Mouse (Mus musculus) kidney, postnatal 25 days (tissue): ENCODE measurements at regions not wholly inside any gene's neighbourhood (a gene's known extent, or its start where the extent isn't known, plus 50 kb on each side); places are given as distances from the start of the nearest gene placed in this dataset.
"Not testable (repeated sequence)": the region's sequence is repeated elsewhere in the genome, so short reads cannot be mapped to it uniquely, and the experiment has no call there.

Experiments used
- DNase-seq, 2 experiments: peaks; one replicate each; pipeline ENCODE4 v3.0.0; 2021; ENCODE audit warnings: mixed read lengths in 2 of 2

DNA sequence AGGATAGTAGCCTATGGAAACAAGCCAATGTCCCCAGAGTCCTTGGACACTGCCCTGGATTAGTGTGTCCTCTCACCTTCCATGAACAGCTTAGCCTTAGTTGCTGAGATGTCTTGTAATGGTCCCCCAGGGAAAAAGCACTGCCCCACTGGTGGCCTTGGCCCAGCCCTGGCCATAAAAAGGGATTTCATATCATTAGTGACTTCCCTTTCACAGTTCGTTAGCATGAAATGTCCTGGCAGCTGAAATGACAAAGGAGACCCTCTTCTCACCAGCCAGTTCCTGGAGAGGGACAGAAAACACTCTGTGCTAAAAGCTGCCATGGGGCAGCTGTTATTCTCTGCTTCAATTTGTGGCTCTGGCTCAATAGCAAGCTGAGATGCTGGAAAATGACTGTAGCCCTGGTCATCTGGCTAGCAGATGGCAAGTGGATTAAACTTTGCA lies 110.6 kb upstream of the Rmdn2 start:
- no peak for DNase-seq

DNA sequence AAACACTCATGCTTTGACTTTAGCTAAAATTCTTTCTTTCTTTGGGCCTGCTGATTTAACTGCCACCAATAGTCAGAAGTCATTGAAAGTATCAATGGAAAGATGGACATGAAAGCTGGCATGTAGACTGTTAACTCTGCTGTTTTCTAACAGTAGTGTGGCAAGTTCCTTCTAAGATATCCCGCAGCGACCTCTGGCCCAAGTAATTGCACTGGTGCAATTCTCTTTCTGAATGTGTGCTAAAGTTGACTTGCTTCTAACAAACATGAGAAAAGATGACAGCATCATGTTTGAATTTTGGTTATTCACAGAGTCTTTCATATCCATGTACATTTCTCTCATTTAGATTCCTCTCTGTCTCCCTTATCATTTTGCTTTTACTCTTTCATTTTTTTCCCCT lies 109.7 kb upstream of the Rmdn2 start:
- DNase-seq = no peak

DNA sequence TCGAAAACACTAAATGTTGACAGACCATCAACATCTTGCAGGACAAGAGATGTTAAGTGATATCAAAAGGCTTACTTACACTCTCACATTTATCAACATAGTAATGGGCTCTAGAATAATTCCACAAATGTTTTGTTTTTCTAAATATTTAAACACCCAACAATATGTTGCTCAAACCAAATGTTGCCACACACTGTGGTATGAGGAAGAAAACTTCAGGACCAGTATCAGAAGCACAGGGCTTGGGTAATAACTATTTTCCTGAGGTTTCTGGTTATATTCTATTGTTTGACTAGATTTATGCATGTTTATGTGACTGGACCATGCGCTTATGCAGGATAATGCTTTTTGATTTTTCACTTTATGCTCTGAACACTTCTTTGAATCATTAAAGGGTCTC lies 108.6 kb upstream of the Rmdn2 start:
- DNase-seq = no peak

DNA sequence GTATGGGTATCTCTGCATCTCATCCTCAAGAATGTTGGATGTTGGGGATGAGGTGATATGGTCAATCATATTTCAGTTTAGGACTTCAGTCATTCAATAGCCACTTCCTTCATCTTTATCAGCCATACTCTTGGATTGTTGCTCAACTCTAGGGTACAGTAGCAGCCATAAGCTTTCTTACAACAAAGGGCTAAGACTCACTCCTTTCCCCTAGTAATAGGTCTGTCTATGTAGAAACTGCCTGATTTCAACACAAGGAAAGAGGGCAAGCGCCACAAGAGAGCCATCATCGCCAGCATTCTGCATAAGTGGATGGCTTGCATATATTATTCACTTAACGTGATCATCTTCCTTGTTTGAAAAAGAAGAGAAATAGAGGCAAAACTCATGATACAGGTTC lies 107.5 kb upstream of the Rmdn2 start:
- no peak for DNase-seq

DNA sequence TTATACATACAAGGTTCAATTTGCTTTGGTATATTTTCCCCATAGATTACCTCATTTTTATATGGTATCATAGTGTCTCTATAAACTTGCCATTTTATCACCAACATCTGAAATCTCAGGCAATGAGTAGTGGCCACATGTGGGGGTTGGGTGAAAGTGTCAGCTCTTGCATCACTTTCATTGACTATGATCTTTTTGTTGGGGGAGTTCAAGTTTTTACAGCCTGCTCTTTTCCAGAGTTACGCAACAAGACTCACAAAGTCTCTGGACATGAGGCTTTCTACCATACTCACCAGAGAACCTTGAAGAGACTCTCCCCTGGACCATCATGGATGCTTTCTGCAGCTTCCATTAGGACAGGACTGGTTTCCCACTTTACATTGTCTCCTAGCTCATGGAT lies 106.1 kb upstream of the Rmdn2 start:
- no peak for DNase-seq

DNA sequence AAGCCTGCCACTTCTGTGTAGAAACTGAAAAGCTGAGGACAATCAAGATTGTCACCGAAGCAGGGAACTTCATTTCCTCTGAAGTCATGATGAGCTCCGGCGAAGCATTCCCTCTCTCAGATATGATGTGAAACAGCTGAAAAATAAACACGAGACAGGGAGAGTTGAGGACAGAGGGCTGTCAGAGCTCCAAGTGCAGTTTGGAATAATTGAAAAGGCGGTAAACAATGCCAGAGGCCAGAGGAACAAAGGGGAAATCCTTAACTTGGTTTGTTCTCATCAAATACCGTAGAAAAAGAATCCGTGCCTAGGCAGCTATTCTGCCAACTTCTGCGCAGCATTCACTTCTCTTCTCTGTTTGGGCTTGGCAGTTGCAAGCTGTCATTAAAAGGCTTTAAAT lies 102.4 kb upstream of the Rmdn2 start:
- peak in 1 of 2 experiments; percentile 6 for DNase-seq

DNA sequence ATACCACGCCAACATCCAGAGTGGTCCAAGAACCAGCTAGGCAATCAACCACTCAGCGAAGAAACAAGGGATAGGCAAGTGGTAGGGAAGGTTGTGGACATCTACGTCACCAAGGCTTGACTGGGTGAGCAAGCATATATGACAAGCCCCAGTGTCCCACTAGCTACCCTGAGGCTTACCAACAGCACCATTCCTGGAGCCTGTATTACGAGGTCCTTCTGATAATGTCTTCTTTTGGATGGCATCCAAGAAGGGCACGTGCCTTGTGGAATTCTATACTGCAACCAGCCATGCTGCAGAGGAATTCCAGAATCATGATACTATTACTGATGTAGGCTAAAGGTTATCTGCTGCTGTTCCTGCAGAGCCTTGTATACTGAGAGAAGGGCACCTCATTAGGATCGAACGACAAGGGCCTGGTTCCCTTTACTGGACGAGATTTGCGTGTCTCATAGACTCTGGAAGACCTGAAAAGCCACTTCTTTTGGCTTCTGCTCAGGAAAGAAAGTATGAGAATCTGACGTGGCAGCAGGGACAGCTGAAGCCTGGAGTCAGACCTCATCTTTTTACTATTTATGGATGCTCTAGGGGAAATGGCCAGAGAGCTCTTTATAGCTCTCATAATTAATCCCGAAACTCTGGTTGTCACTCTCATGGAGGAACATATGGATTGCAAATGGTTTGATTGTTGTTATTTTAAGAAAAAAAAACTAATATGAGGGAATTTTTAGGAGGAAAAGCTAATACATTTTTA lies 101.5 kb upstream of the Rmdn2 start:
- no peak for DNase-seq

DNA sequence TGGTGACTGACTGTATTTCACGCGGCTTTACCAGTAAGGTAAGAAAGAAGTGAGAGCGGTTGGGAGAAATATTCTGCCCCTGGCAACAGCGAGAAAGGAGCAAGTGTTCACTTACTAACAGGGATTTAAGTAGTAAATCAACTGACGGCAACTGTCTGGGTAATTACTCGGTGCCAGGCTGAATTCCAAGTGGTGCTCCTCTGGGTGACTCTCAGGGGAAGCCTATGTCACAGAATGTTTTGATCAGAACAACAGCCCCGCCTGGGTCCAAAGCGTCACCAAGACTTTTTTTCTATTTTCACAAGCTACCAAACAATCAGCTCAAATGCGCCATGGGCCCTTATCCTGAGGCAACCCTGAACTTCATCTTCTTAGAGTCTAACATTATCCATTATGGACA lies 100.4 kb upstream of the Rmdn2 start:
- DNase-seq = no peak

DNA sequence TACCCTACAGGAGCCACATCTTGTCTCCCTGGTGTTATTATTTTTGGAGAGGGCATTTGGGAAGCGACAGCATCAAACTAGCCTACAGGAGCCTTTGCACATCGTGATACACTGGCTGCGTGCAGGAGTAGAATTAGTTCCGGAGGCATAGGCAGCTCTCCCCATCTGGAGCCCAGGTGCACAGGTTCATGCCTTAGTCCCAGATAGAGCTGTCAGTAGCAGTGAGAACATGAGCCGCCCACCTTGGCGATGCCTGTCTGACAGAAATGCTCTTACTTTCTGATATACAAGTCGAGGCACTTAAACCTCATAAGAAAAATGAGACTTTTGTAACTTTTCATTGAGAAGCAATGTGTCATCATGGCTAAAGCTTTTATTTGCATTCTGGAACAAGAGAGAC lies 97.6 kb upstream of the Rmdn2 start:
- DNase-seq = no peak

DNA sequence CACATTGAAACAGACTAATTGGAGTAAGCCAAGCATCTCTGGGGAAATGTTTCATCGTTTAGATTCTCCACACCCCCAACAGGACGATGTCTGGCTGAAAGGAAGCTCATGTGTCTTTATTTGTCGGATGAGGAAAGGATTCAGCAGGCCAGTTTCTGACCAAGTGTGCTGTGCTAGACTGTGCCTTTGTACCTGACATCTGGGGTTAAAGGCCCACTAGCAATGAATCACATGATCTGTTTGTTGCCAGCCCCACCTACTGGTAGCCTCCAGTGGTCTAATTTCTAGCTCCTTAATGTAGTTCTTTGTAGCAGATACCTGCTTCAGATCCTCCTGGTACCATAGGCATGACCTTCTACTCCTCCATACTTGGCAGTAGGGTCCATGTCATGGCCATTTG lies 93.5 kb upstream of the Rmdn2 start:
- peak in 1 of 2 experiments; percentile 53 for DNase-seq

DNA sequence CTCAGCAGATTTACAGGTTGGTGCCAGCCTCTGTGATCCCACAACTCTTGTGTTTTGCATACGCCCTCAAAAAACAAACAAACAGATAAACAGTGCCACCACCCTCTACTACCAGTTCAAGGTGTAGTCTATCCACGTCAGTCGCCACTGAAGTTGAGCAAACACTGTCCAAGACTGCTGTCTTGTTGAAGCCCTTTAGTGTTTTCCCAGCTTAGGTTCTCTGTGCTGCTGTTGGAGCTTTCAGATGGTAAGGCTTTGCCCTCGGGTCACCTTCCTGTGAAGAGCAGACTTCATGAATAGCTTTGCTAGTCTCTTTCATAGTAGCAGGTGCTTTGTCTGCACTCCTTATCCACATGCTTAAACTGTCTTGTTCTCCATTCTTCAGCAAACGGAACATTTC lies 93.0 kb upstream of the Rmdn2 start:
- no peak for DNase-seq

DNA sequence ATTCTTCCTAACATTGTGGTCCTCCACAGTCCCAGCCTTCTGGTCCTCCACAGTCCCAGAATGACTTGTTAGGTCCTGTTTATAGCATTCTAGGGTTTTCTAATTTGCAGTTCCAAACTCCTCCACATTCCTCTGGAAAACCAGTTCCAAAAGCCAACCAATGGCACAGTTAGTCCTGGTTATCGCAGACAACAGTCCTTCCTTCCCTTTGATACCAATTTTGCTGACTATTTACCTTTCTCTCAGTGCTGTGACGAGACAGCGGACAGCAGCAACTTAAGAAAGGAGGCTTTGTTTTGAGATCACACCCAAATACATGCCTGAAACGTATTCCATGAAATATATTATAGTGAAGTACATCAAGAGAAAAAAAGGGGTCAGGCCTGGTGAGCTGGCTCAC lies 92.3 kb upstream of the Rmdn2 start:
- no peak for DNase-seq

DNA sequence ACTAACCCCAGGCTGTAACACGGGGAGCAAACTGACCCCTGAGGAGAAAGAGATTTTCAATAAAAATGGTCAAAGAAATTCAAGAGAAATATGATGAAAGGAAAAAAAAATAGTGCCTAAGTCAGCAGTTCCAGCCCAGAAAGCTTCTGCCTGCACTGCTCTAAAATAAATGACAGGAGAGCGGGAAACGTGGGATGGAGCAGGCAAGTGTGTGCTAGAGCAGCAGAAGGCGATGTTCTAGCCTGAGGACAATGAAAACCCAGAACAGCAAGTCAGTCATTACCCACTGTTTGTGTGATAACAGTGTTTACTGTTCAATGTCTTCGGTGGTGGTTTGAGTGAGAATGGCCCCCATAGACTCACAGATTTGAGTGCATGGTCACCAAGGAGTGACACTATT lies 91.4 kb upstream of the Rmdn2 start:
- no peak for DNase-seq

DNA sequence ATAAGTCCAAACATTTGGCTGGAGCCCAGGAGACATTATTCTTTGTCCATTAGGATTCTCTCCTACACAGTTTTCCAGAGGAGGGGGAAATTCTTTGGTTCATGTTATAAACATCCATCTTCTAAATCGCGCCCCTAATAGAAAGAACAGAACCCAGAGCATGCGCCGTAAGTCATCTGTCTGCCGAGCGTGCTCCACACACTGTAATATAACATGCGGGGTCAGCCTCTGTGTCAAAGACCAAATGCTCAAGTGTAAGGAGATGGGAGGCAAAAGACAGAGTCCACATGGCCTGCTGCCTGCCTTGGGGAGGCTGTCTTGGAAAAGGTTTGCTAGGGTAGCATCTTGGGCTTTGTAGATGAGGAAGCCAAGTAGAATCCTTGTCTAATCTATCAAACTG lies 90.0 kb upstream of the Rmdn2 start:
- no peak for DNase-seq

DNA sequence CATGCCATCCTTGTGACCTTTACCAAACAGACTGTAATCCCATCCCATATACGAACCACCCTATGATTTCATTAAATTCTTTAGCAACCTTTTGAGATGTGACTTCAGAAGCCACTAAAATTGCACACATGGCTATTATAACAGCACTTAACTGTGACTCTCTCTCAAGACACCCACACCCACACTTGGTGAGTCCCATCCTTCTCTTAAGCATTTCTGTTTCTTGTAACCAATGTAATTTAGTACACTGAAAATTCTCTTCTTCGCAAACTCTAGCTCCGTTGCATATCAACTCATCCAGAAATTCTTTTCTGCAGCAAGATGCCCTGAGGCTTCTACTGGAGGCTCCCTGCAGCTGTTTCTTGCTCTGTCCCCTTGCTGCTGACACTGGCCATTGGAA lies 88.4 kb upstream of the Rmdn2 start:
- no peak for DNase-seq

DNA sequence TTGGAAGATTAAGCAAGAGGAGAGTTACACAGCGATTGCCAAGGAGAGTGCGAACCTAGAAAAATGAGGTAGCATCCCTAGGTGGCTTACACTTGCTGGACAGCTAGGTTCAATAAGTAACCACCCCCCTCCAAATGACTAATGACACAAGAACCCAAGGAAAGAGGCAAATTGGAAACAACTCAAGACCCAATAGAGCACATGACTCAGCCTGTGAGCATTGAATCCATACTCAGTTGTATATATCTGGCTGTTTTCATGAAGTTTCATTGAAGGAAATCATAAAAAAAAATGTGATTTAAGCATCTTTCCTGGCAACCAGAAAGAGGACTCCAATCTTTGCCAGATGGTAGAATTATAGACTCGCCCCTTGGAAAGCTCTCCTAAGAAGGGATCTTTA lies 84.3 kb upstream of the Rmdn2 start:
- no peak for DNase-seq

DNA sequence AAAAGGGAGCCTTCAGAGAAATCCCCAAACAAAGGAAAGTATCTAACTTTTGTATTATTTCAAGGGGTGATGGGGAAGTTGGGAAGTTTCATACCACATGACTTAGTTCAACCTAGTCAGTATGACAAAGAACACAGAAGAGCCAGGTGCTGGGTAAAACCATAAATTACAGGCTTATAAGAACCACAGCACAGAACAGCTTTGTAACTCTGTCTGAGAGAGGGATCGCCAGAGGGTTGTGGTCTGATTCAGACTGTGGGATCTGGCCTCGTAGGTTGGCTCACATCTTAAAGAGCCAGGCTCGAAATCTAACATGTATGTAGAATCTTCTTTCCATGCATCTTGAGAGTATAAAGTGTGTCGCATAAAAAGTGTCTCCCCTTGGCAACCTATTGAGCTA lies 75.1 kb upstream of the Rmdn2 start:
- DNase-seq = no peak

DNA sequence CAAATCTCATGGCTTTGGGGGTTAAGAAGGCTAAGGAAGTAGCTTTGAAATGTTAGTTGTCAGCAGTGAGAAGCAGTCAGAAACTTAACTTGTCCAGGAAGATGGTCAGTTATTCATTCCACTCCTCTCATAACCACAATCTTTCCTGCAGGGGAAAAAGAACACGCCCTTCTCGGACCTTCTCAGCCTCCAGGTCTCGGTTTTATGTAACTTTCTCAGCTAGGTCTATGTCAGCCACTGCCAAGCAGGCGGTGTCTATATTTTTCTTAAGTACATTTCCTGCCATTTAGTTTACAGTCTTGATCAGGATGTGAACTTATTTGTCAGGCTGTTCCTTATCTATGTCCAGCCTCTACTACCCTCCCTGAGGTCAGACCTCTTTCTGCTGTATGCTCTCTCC lies 72.9 kb upstream of the Rmdn2 start:
- DNase-seq = no peak

DNA sequence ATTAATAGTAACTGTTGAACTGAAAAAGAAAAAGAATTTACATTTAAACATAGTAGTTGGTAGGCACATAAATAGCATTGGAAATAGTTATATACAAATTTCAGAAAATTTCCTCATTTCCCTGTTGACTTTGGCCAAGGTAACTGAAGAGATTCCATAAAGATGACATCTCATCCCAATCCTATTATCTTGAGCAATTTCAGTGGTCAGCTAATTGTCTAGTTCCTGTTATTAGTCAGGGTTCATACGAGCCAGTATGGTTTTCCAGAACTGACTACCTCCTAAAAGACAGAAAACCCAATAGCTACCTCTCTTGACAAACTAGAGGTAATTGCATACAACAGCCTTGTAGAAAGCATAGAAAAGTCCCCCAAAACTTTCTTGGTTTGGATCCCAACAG lies 71.6 kb upstream of the Rmdn2 start:
- no peak for DNase-seq

DNA sequence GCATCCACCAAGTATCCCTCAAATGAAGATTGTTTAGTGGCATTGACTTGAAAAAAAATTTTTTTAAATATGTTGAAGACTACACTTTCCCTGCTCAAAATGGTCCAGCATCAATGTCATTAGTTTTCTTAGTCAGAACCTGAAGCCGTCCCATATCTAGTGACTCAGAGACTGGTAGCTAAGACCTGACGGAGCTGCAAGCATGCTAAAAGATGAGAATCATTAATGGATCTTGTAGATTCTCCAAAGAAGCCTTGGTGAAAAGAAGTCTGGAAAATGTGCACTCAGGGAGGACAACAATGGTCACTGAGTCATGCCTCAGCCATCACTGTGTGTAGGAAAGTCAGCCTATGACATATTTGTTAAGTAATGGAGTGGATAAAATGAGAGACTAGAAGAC lies 71.2 kb upstream of the Rmdn2 start:
- no peak for DNase-seq

DNA sequence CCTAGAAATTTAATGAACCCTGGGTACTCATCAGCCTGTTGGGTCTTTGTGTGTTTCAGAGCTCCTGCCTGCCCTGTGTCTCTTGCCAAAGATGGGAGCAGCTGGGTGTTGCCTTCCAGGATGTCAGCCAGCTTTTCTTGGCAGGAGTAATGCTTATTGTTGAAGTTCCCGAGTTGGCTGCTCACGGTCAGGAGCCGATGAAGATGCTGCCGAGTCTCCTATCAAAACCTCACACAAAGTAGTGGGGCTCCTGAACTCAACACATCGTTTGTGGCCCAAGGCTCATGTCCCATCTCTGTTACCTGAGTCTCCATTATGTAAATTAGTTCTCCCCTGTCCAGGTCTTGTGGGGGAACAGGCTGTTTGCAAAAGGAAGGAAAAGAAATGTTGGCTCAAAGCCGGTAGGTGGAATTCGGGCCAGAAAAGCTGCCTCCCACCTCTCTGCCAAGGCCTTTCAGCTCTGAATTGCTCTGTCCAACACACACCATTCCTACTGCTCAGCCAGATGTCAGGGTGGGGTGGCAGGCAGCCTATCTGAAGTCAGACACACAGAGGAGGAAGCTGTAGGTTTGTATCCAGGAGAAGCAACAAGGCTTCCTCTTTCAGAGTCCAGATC lies 67.6 kb upstream of the Rmdn2 start:
- peak; percentile 65 to 77 for DNase-seq

DNA sequence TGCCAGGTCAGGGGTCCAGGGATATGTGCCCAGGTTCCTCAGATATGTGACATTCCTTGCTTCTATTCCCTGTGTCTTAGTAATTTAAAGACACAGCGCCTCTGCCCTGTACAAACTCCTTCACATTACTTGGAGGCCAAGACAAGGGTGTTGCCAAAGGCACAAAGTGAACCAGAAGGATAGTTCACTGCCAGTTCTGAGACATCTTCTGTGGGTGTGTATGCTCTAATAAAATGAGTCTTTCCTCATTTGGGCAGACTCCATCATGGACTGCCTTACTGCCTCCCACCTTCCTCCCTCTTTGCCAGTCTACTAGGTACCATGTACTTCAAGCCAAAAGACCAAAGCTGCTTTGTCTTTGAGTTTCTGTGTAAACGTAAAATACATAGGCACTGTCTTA lies 65.8 kb upstream of the Rmdn2 start:
- no peak for DNase-seq

DNA sequence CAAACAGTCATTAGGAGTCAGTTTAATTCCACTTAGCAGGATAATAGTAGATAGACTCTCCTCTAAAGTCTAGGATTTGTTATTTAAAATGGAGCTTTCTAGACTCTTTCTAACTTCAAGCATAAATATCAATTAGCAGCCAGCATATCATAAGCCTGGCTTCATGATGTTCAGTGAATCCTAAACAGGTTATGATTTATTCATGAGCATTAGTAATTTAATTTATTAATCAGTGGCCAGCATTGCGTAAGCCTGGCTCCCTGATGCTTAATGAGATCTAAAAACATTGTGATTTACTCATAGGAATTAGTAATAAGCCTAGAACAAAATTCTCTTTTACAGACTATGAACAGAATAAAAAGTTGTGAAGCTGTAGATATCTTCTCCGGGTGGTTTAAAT lies 64.6 kb upstream of the Rmdn2 start:
- DNase-seq = no peak

DNA sequence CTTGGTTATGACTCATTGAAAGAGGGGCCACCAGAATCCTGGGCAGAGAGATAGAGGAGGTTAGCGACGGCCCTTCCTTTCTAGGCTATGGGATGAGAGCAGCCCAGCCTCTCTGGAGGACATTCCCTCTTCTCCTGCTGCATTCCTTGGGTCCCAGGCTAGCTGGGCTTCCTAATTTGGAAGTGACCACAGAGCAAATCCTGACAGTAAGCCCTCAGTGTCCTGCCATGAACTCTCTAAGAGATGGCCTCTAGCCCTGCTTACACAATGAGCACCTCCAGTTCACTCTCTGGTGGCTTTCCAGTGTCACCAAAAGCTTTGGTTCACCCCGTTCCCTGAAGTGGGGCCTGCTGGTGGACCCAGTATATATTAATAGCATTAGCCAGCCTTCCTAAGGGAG lies 64.1 kb upstream of the Rmdn2 start:
- DNase-seq = peak; percentile 10 to 33

DNA sequence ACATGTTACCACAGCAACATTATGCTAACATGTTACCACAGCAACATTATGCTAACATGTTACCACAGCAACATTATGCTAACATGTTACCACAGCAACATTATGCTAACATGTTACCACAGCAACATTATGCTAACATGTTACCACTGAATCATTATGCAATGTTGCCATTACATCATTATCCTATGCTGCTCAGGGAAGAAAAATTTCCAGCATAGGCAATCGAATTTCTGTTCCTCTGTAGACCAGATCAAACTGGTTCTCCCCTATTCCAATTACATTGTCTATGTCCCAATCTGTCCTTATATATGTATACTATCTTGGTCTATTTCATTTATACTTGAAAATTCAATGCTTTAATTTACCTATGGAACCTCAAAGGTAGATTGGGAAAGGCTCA lies 61.3 kb upstream of the Rmdn2 start:
- not testable (repeated sequence) for DNase-seq
